ENCODE assay signal across 11 mouse cellular contexts in genomic region chr8:35070246-35070989, GRCm38 (mm10).
DNase-seq lines count a peak whose midpoint lies in the region; ATAC-seq lines count a peak whose summit lies in the region.
"Had no signal": no experiment of that assay in that cellular context is flagged by ENCODE, and none has a peak within 500 bp of the region (broad histone marks: within the 10 kb centered on the region; RNA-seq: fewer than 3 reads in every experiment).

No protein-coding gene starts in this region.

- no peaks in the 10 kb centered on the region for H3K4me1 ChIP-seq in heart, embryonic 11.5 days (ENCODE audit: control insufficient read depth, insufficient read depth, low read length)
- H3K4me1 ChIP-seq in neural tube, embryonic 12.5 days: no peaks in the 10 kb centered on the region

- WGBS in heart, embryonic 11.5 days (ENCODE audit: insufficient replicate concordance): 69% methylated on average over 7 of the region's 7 CpGs
- 69% methylated on average over 7 of the region's 7 CpGs for WGBS in neural tube, embryonic 12.5 days

- H3K9me3 ChIP-seq in heart, embryonic 11.5 days (replicated peaks; ENCODE audit: control insufficient read depth, low read length): no peaks in the 10 kb centered on the region
- no peaks in the 10 kb centered on the region for H3K9me3 ChIP-seq in neural tube, embryonic 12.5 days

- no peak for ATAC-seq in heart, embryonic 11.5 days (replicated peaks; ENCODE audit: insufficient number of reproducible peaks, low FRiP score, low TSS enrichment)
- 0 out of 2 replicates have a peak, but pooled peaks have one; percentile 44 for ATAC-seq in neural tube, embryonic 12.5 days (ENCODE audit: low FRiP score, low read depth)

- no peak overlapping the region for H3K27ac ChIP-seq in heart, embryonic 11.5 days (ENCODE audit: low read depth, low read length)
- no peak overlapping the region for H3K27ac ChIP-seq in neural tube, embryonic 12.5 days

- no peak overlapping the region for H3K9ac ChIP-seq in heart, embryonic 11.5 days (ENCODE audit: low read depth, low read length)
- H3K9ac ChIP-seq in neural tube, embryonic 12.5 days: no peak overlapping the region

- H3K4me3 ChIP-seq in heart, embryonic 11.5 days (ENCODE audit: low read depth, low read length): no peak overlapping the region
- H3K4me3 ChIP-seq in neural tube, embryonic 12.5 days: no peak overlapping the region

- no peak overlapping the region for H3K4me2 ChIP-seq in heart, embryonic 11.5 days
- H3K4me2 ChIP-seq in neural tube, embryonic 12.5 days (replicated peaks): no peak overlapping the region

- no peaks in the 10 kb centered on the region for H3K36me3 ChIP-seq in heart, embryonic 11.5 days (ENCODE audit: control insufficient read depth, insufficient read depth, low read length)
- H3K36me3 ChIP-seq in neural tube, embryonic 12.5 days: no peaks in the 10 kb centered on the region

- H3K27me3 ChIP-seq in heart, embryonic 11.5 days (ENCODE audit: control insufficient read depth, insufficient read depth, low read length): no peaks in the 10 kb centered on the region
- no peaks in the 10 kb centered on the region for H3K27me3 ChIP-seq in neural tube, embryonic 12.5 days (replicated peaks)

- peak; percentile 27 to 36 for DNase-seq in heart, adult 18-20 months
- DNase-seq in neural tube, embryonic 10.5 days (ENCODE audit: extremely low spot score, low spot score): no peak
- DNase-seq in layer of hippocampus, postnatal 14 days (ENCODE audit: low spot score in 2 of 2): peak; percentile 21 to 65
- DNase-seq in telencephalon, adult 2 months (ENCODE audit: low read depth, low spot score): peak; percentile 36
- DNase-seq in B cell, adult 2 months: no peak
- DNase-seq in thymus, postnatal 4 days: no peak
- DNase-seq: cerebellum, adult 18-20 months; gastrocnemius, postnatal 25 days; retina, postnatal 1 day had no signal

Comparison
In these comparisons a context has a peak if more than half of its experiments do, and no peak if none do; other contexts are left out.
1. DNase-seq: peak in heart, adult 18-20 months (2 of 2), layer of hippocampus, postnatal 14 days (2 of 2) and telencephalon, adult 2 months (single experiment); none in neural tube, embryonic 10.5 days (single experiment), B cell, adult 2 months (0 of 2) and thymus, postnatal 4 days (single experiment).